8 mouse cellular contexts compared by ENCODE assay signal in the genomic region with DNA sequence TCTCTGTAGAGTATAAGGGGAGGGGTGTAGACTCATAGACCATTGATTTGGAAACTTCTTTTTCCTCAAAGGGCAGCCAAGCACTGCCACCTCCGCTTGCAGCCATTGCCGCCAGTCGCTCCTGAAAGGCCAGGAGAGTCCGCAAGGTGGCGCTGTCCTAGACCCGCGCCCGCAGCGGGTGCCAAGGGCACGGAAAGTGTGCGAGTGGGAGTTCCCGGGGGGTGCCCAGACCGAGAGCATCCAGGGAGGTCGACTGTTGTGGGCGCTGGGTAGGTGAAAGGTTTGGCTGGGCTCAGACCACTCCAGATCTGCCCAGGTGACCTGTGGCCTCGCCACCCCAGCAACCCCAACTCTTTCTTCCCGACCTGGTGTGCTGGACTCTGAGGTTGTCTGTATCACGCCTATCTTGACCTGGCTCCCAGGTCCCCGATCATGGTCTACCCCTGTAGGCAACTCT. TPM values are rescaled to one million over a fixed set of nuclear protein-coding genes. Genes with fewer than 3 reads are reported as not detected.
A peak's percentile ranks its signal among the peaks of the same experiment; 100 is the strongest.
DNase-seq lines count a peak whose midpoint lies in the region; ATAC-seq and TF ChIP-seq lines count a peak whose summit lies in the region.

No protein-coding gene starts in this region.

- WGBS in heart, postnatal 0 days: 2% methylated on average over 16 of the region's 19 CpGs
- under 1% methylated on average over 19 of the region's 19 CpGs for WGBS in neural tube, embryonic 14.5 days

- H3K9me3 ChIP-seq in heart, postnatal 0 days (replicated peaks; ENCODE audit: control insufficient read depth, low read length): no peaks in the 10 kb centered on the region
- no peaks in the 10 kb centered on the region for H3K9me3 ChIP-seq in neural tube, embryonic 14.5 days (ENCODE audit: control insufficient read depth, low read length)

- no peak overlapping the region; the same call in 1 of the 2 replicates for H3K9ac ChIP-seq in heart, postnatal 0 days (replicated peaks; ENCODE audit: low read depth, low read length)
- H3K9ac ChIP-seq in neural tube, embryonic 14.5 days (replicated peaks; ENCODE audit: low read depth, low read length): peak overlapping the region; percentile 18; the same call in 1 of the 2 replicates

- no peak for TF ChIP-seq POLR2A in embryonic fibroblast, embryonic 13.5 days (IDR thresholded peaks at IDR 0.05; ENCODE audit: low read depth, low read length)
- TF ChIP-seq POLR2A in testis, adult 2 months (IDR thresholded peaks at IDR 0.05; ENCODE audit: control insufficient read depth, low read depth, low read length): no peak

- peak; percentile 37; the same call in 1 of the 2 replicates for ATAC-seq in heart, postnatal 0 days (ENCODE audit: insufficient read depth, low read depth)
- peak; percentile 67 for ATAC-seq in neural tube, embryonic 14.5 days (ENCODE audit: low read depth)

- H3K4me3 ChIP-seq in embryonic fibroblast, embryonic 13.5 days (ENCODE audit: insufficient read depth, low read length): peak overlapping the region; percentile 36
- peak overlapping the region; percentile 51 for H3K4me3 ChIP-seq in heart, postnatal 0 days (ENCODE audit: low read depth, low read length)
- H3K4me3 ChIP-seq in neural tube, embryonic 14.5 days (ENCODE audit: low read depth, low read length): peak overlapping the region; percentile 47
- peak overlapping the region; percentile 4 for H3K4me3 ChIP-seq in testis, adult 2 months (ENCODE audit: control insufficient read depth, low read depth, low read length)

- peak overlapping the region; percentile 79 for H3K4me2 ChIP-seq in heart, postnatal 0 days (ENCODE audit: low read depth, low read length)
- peak overlapping the region; percentile 95 for H3K4me2 ChIP-seq in neural tube, embryonic 14.5 days (ENCODE audit: low read depth, low read length)

- no peak overlapping the region for H3K27ac ChIP-seq in embryonic fibroblast, embryonic 13.5 days (ENCODE audit: insufficient read depth, low read length)
- H3K27ac ChIP-seq in heart, postnatal 0 days (ENCODE audit: low read depth): no peak overlapping the region
- H3K27ac ChIP-seq in neural tube, embryonic 14.5 days (ENCODE audit: low read depth, low read length): no peak overlapping the region
- no peak overlapping the region for H3K27ac ChIP-seq in testis, adult 2 months (ENCODE audit: control insufficient read depth, insufficient read depth, low read depth, low read length)

- peak; percentile 17 for DNase-seq in gastrocnemius, adult 18-20 months (ENCODE audit: low spot score)
- no peak for DNase-seq in gastrocnemius, adult 8-10 months (ENCODE audit: low spot score in 2 of 2)
- peak; percentile 23 for DNase-seq in heart, postnatal 0 days (ENCODE audit: low spot score)
- peak; percentile 39 to 82 for DNase-seq in kidney, postnatal 36 days
- DNase-seq in lung, adult 18-20 months: peak; percentile 49 to 59

- H3K36me3 ChIP-seq in heart, postnatal 0 days (replicated peaks; ENCODE audit: control insufficient read depth, insufficient read depth, low read length): no peaks in the 10 kb centered on the region
- H3K36me3 ChIP-seq in neural tube, embryonic 14.5 days (ENCODE audit: control insufficient read depth, insufficient read depth, low read length): no peaks in the 10 kb centered on the region
- H3K36me3 ChIP-seq in testis, adult 2 months (ENCODE audit: control insufficient read depth, insufficient read depth, low read length): no peaks in the 10 kb centered on the region

- TF ChIP-seq EP300 in heart, postnatal 0 days (IDR thresholded peaks at IDR 0.05; ENCODE audit: low read depth): no peak

- peaks cover 21% of the 10 kb centered on the region for H3K27me3 ChIP-seq in heart, postnatal 0 days (ENCODE audit: control insufficient read depth, insufficient read depth, low read length)
- peaks cover 5% of the 10 kb centered on the region; the same call in 1 of the 2 replicates for H3K27me3 ChIP-seq in neural tube, embryonic 14.5 days (ENCODE audit: control insufficient read depth, insufficient read depth, low read length)
- no peaks in the 10 kb centered on the region for H3K27me3 ChIP-seq in testis, adult 2 months (ENCODE audit: control insufficient read depth, insufficient read depth, low read length)

- no peaks in the 10 kb centered on the region for H3K4me1 ChIP-seq in embryonic fibroblast, embryonic 13.5 days (ENCODE audit: control insufficient read depth, insufficient read depth, low read length)
- H3K4me1 ChIP-seq in heart, postnatal 0 days (ENCODE audit: control insufficient read depth, insufficient read depth): peaks cover 9% of the 10 kb centered on the region; the same call in 1 of the 2 replicates
- peaks cover 4% of the 10 kb centered on the region; the same call in 1 of the 2 replicates for H3K4me1 ChIP-seq in neural tube, embryonic 14.5 days (ENCODE audit: control insufficient read depth, insufficient read depth, low read length)
- H3K4me1 ChIP-seq in testis, adult 2 months (ENCODE audit: control insufficient read depth, insufficient read depth, low read length): peaks cover 10% of the 10 kb centered on the region

- TF ChIP-seq CTCF in embryonic fibroblast, embryonic 13.5 days (IDR thresholded peaks at IDR 0.05; ENCODE audit: borderline replicate concordance, insufficient read depth, low read length): peak; percentile 60
- TF ChIP-seq CTCF in heart, postnatal 0 days (IDR thresholded peaks at IDR 0.05; ENCODE audit: low read depth): peak; percentile 59
- peak; percentile 81 for TF ChIP-seq CTCF in testis, adult 2 months (IDR thresholded peaks at IDR 0.05; ENCODE audit: control insufficient read depth, insufficient read depth, insufficient replicate concordance, low read depth, low read length)

RNA-seq across cellular contexts. Expression of a gene that starts 0.7 kb away (rescaled TPM):
- not detected for total RNA-seq in gastrocnemius, adult 18-20 months (2021)
- total RNA-seq in gastrocnemius, adult 8-10 months (2022): under 1 TPM in 1 of 4 experiments, not detected in 3; 0.10 TPM
- 1.3 and 1.4 TPM in 2 replicates for polyA plus RNA-seq in embryonic fibroblast, embryonic 13.5 days (2011; ENCODE audit: insufficient read length, low read depth, missing spikeins)
- 2.7 TPM in 1 of 2 replicates, not detected in the other for total RNA-seq in heart, postnatal 0 days (2014; rRNA removed; ENCODE audit: low replicate concordance)
- polyA plus RNA-seq in heart, postnatal 0 days (2015; fragmentation: Nextera tagmentation; extraction: Ambion mirVana): 0.07 and 0.12 TPM in 2 replicates
- polyA plus RNA-seq in neural tube, embryonic 14.5 days (2014; fragmentation: Nextera tagmentation; extraction: Ambion mirVana): 2.1 and 2.4 TPM in 2 replicates
- polyA plus RNA-seq in testis, adult 2 months (2012; rRNA removed): 0.09 and 0.26 TPM in 2 replicates

Comparison
In these comparisons a context has a peak if more than half of its experiments do, and no peak if none do; other contexts are left out.
1. DNase-seq: peak in gastrocnemius, adult 18-20 months (single experiment), heart, postnatal 0 days (single experiment), kidney, postnatal 36 days (2 of 2) and lung, adult 18-20 months (2 of 2); none in gastrocnemius, adult 8-10 months (0 of 2).
2. Peak in every context shown above with its lines, with median percentiles within 50 percentile points of each other: H3K4me3 ChIP-seq and CTCF ChIP-seq.